Mouse (Mus musculus) liver, adult 2 months (tissue): ENCODE measurements at regions not wholly inside any gene's neighbourhood (a gene's known extent, or its start where the extent isn't known, plus 50 kb on each side); places are given as distances from the start of the nearest gene placed in this dataset.

Source experiments
- DNase-seq: peaks from one replicate; pipeline ENCODE4 v3.0.0-alpha.2; 2011; ENCODE audit warnings: low read depth, low spot score; ENCODE audit errors: extremely low read depth
- H3K27ac ChIP-seq: fragments of 200-500 bp; replicated peaks from 2 replicates; pipeline ENCODE4 v1.5.1; 2012; ENCODE audit warnings: low read depth, mild to moderate bottlenecking, control low read depth, inconsistent platforms, low read length; ENCODE audit not compliant: insufficient read depth
- H3K27me3 ChIP-seq: fragments of 200-500 bp; 2 replicates; pipeline ENCODE4 v1.6.1; 2012; ENCODE audit warnings: mild to moderate bottlenecking, moderate library complexity, low read length, inconsistent platforms; ENCODE audit not compliant: control insufficient read depth, insufficient read depth
- H3K36me3 ChIP-seq: fragments of 200-500 bp; 2 replicates; pipeline ENCODE4 v1.6.1; 2012; ENCODE audit warnings: low read length, inconsistent platforms; ENCODE audit not compliant: control insufficient read depth, insufficient read depth
- H3K4me1 ChIP-seq: fragments of 200-500 bp; 2 replicates; pipeline ENCODE4 v1.6.1; 2011; ENCODE audit warnings: low read length; ENCODE audit not compliant: control insufficient read depth, insufficient read depth
- H3K4me3 ChIP-seq: fragments of 200-500 bp; 2 replicates; pipeline ENCODE4 v1.5.1; 2011; ENCODE audit warnings: low read depth, mild to moderate bottlenecking, control low read depth, low read length, moderate library complexity; ENCODE audit not compliant: insufficient read depth
- H3K79me2 ChIP-seq: fragments of 200-500 bp; 2 replicates; pipeline ENCODE4 v1.6.1; 2012; ENCODE audit warnings: inconsistent platforms, mild to moderate bottlenecking, low read length, moderate library complexity; ENCODE audit not compliant: control insufficient read depth, insufficient read depth
- H3K9ac ChIP-seq: fragments of 200-500 bp; 2 replicates; pipeline ENCODE4 v1.6.1; 2012; ENCODE audit warnings: low read depth, mild to moderate bottlenecking, control low read depth, inconsistent platforms, low read length
- CTCF ChIP-seq: fragments of 200-500 bp; IDR thresholded peaks from 2 replicates; pipeline ENCODE4 v1.5.1; 2011; ENCODE audit warnings: low read depth, low read length, control low read depth
- POLR2A ChIP-seq: fragments of 200-500 bp; IDR thresholded peaks from 2 replicates; pipeline ENCODE4 v1.6.1; 2011; ENCODE audit warnings: low read length, control low read depth; ENCODE audit not compliant: insufficient read depth; ENCODE audit errors: extremely low read depth
- WGBS: fragments of 180-500 bp; shearing (Covaris S2); methylation state at CpG from one replicate; pipeline ENCODE4 v1.1.7; 2018; 5-methylcytosine and 5-hydroxymethylcytosine counted together

DNA sequence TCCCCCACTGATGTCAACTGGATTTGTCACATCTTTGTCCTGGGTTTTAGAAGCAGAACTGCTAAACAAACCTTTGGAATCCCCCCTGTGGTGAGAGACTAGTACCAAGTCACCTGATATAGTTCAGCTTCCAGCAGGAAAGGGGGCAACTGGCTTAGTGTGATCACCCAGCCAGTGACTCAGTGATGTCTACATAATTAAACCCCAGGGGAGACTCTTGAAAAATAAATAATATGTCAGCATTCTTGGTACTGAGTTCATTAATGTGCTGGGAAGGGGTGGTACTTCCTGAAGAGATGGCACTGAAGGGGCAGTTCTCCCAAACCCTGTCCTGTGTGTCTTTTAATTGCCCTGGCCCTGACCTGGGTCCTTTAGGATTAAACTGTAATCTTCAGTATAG, 166.5 kb upstream of the Camk1g start:
- no peak overlapping the region for H3K9ac ChIP-seq
- TF ChIP-seq POLR2A (no peak), CTCF (no peak)
- H3K27ac ChIP-seq, result no peak overlapping the region
- H3K79me2 ChIP-seq, result no peaks in the 10 kb centered on the region
- H3K36me3 ChIP-seq, result no peaks in the 10 kb centered on the region
- H3K4me1 ChIP-seq, result no peaks in the 10 kb centered on the region
- DNase-seq, result no peak
- H3K27me3 ChIP-seq, result no peaks in the 10 kb centered on the region; the same call in 1 of the 2 replicates
- H3K4me3 ChIP-seq, result no peak overlapping the region

- no peaks in the 10 kb centered on the region for H3K4me1 ChIP-seq
- H3K79me2 ChIP-seq, result no peaks in the 10 kb centered on the region
- no peaks in the 10 kb centered on the region; the same call in 1 of the 2 replicates for H3K27me3 ChIP-seq
- no peak overlapping the region for H3K4me3 ChIP-seq
- TF ChIP-seq CTCF (no peak), POLR2A (no peak)
- H3K27ac ChIP-seq, result no peak overlapping the region
- whole genome bisulfite sequencing, result 81% methylated on average over 4 of the region's 4 CpGs
- no peak for DNase-seq
- no peak overlapping the region for H3K9ac ChIP-seq
- no peaks in the 10 kb centered on the region for H3K36me3 ChIP-seq
Observed at GRCm38 (mm10) chr1:193534449-193534848, 164.4 kb upstream of the Camk1g start.

GRCm38 (mm10) chr1:193526501-193526900, 156.4 kb upstream of the Camk1g start:
- H3K4me1 ChIP-seq, result no peaks in the 10 kb centered on the region
- H3K79me2 ChIP-seq, result no peaks in the 10 kb centered on the region
- H3K4me3 ChIP-seq, result no peak overlapping the region
- no peaks in the 10 kb centered on the region; the same call in 1 of the 2 replicates for H3K27me3 ChIP-seq
- TF ChIP-seq CTCF (no peak), POLR2A (no peak)
- no peak overlapping the region for H3K9ac ChIP-seq
- H3K27ac ChIP-seq, result no peak overlapping the region
- 74% methylated on average over 3 of the region's 3 CpGs for WGBS
- H3K36me3 ChIP-seq, result no peaks in the 10 kb centered on the region
- no peak for DNase-seq

DNA sequence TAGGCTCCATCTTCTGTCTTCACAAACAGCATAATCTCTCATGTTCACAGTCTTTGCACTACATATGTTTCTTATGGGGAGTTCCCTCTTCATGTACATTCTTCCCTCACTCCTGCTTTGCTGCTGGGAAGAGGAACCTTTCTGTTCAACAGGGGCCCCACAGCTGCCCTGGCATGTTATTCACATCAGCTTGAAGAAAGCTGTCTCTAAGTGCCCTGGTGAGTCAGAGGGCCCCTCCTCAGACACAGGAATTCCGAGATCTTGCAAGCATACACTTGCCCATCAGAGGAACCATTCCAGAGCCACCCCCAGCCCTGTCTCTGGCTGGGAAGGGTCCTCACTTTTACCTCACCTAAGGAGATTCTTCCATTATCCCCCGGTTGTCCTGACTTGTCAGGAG, 151.9 kb upstream of the Camk1g start:
- H3K27ac ChIP-seq, result no peak overlapping the region
- TF ChIP-seq POLR2A (no peak), CTCF (no peak)
- H3K4me1 ChIP-seq, result no peaks in the 10 kb centered on the region
- no peaks in the 10 kb centered on the region; the same call in 1 of the 2 replicates for H3K27me3 ChIP-seq
- H3K4me3 ChIP-seq, result no peak overlapping the region
- DNase-seq, result no peak
- 73% methylated on average over 2 of the region's 2 CpGs for WGBS
- H3K9ac ChIP-seq, result no peak overlapping the region
- H3K36me3 ChIP-seq, result no peaks in the 10 kb centered on the region
- H3K79me2 ChIP-seq, result no peaks in the 10 kb centered on the region

DNA sequence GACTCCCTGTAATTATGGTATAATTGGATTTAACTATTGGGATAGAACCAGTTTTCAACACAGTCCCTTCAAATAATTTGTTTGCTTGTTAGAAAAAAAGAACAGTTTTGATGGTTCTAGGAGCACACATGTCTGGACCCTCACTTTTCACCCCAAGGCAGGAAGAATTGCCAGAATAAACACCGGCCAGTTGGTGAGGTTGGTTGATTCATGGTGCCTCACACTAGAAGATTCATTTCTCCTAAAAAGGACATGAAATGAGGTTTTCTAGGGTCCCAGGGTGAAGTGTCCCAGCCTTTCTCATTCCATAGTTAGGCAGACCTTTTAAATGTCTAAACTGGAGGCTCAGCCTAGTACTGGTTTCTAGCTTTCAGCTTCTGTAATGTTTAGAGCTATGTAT, 148.7 kb upstream of the Camk1g start:
- Histone ChIP-seq H3K79me2 (no peaks in the 10 kb centered on the region), H3K4me3 (no peak overlapping the region), H3K36me3 (no peaks in the 10 kb centered on the region), H3K4me1 (no peaks in the 10 kb centered on the region), H3K27me3 (no peaks in the 10 kb centered on the region), H3K27ac (no peak overlapping the region), H3K9ac (no peak overlapping the region)
- TF ChIP-seq CTCF (no peak), POLR2A (no peak)
- WGBS, result 82% methylated on average over 1 of the region's 1 CpGs
- DNase-seq, result no peak

DNA sequence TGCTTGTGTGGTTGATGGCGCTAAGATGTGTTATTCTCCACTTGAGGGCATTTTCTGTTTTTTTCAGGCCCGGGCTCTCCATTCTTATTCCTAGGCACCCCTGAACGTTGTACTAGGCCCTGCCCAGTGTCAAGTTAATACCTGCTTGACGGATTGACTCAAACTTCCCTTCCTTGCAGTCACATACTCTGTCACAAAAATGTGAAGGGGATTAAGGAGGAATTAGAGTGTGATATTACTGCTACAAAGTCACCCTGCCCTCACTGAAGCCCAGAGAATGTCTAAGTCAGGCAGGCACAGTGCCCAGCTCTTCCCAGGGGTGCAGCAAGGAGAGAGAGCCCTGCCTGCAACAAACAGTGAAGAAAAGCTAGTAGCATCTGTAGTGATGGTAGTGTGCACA, 147.9 kb upstream of the Camk1g start:
- TF ChIP-seq CTCF (no peak), POLR2A (no peak)
- WGBS, result 72% methylated on average over 4 of the region's 4 CpGs

More for the DNA sequence above, 147.9 kb upstream of the Camk1g start:
- Histone ChIP-seq H3K79me2 (no peaks in the 10 kb centered on the region), H3K36me3 (no peaks in the 10 kb centered on the region), H3K4me3 (no peak overlapping the region), H3K9ac (no peak overlapping the region), H3K27ac (no peak overlapping the region), H3K4me1 (no peaks in the 10 kb centered on the region), H3K27me3 (no peaks in the 10 kb centered on the region)
- DNase-seq, result no peak
